Mouse (Mus musculus): ENCODE measurements around the gene Erg. TPM values are rescaled to one million over a fixed set of nuclear protein-coding genes. Genes with fewer than 3 reads are reported as not detected.

Gene Erg
- polyA plus RNA-seq, 1 experiment from 2014 or later, result 12.2 TPM

GRCm38 (mm10) chr16:95340885-95341791 lies 245.3 kb downstream of the Erg start:
- Histone ChIP-seq H3K4me1 (peaks cover 15% of the 10 kb centered on the region), H3K4me2 (peak overlapping the region; percentile 34), H3K36me3 (no peaks in the 10 kb centered on the region), H3K27me3 (no peaks in the 10 kb centered on the region), H3K9ac (no peak overlapping the region), H3K4me3 (no peak overlapping the region), H3K27ac (peak overlapping the region; percentile 16; the same call in 1 of the 2 replicates), H3K9me3 (no peaks in the 10 kb centered on the region)
- WGBS, result 22% methylated on average over 28 of the region's 28 CpGs
- ATAC-seq (ENCODE audit: borderline replicate concordance, extremely low read depth, low FRiP score, low TSS enrichment), result peak; percentile 83

- H3K27ac ChIP-seq, result no peak overlapping the region
- 57% methylated on average over 5 of the region's 5 CpGs for WGBS
- no peak; the same call in 1 of the 2 replicates for ATAC-seq (ENCODE audit: borderline replicate concordance, extremely low read depth, low FRiP score, low TSS enrichment)
- H3K4me3 ChIP-seq, result no peak overlapping the region
- no peaks in the 10 kb centered on the region for H3K9me3 ChIP-seq
- H3K27me3 ChIP-seq, result no peaks in the 10 kb centered on the region
- no peak overlapping the region for H3K4me2 ChIP-seq
- H3K4me1 ChIP-seq, result no peaks in the 10 kb centered on the region
- no peak overlapping the region for H3K9ac ChIP-seq
- H3K36me3 ChIP-seq, result no peaks in the 10 kb centered on the region
Measured at GRCm38 (mm10) chr16:95332159-95332558, 254.2 kb downstream of the Erg start.

GRCm38 (mm10) chr16:95321945-95322625 lies 264.3 kb downstream of the Erg start:
- Histone ChIP-seq H3K4me3 (no peak overlapping the region), H3K9ac (no peak overlapping the region), H3K4me1 (peaks cover 8% of the 10 kb centered on the region), H3K9me3 (no peaks in the 10 kb centered on the region), H3K27ac (0 out of 2 replicates have a peak overlapping the region, but pooled peaks have one; percentile 20), H3K27me3 (no peaks in the 10 kb centered on the region), H3K36me3 (no peaks in the 10 kb centered on the region), H3K4me2 (no peak overlapping the region)
- ATAC-seq (ENCODE audit: borderline replicate concordance, extremely low read depth, low FRiP score, low TSS enrichment), result peak; percentile 86; the same call in 1 of the 2 replicates
- WGBS, result 41% methylated on average over 9 of the region's 9 CpGs

Other genes with a start within 250 kb of the Erg start
- 96.1 and 107 TPM in 2 replicates for gene Ets2, start 115.5 kb upstream of the Erg start, polyA plus RNA-seq (2015; fragmentation: Nextera tagmentation; extraction: Ambion mirVana)

Measured in lung, embryonic 15.5 days (tissue).